29 mouse cellular contexts compared by ENCODE assay signal in the genomic region with DNA sequence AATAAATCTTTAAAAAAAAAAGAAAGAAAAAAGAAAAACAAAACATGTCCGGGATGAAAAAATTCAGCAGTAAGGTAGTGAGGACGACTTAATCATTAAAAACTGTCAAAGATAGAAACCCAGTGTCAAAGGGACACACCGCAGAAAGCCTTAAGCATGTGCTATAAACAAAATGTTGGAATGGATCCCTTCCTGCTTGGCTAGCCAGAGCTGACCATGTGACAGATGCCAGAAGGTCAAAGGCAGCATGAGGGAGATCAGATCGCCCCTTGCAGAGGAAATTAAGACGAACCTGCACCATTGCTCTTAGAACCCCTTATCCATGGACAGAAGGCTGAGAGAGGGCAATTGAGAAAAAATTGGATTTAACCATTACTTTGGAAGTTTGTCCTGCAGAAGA. TPM values are rescaled to one million over a fixed set of nuclear protein-coding genes. Genes with fewer than 3 reads are reported as not detected.
A peak's percentile ranks its signal among the peaks of the same experiment; 100 is the strongest.
DNase-seq lines count a peak whose midpoint lies in the region; ATAC-seq and TF ChIP-seq lines count a peak whose summit lies in the region.
"Had no signal": no experiment of that assay in that cellular context is flagged by ENCODE, and none has a peak within 500 bp of the region (broad histone marks: within the 10 kb centered on the region; RNA-seq: fewer than 3 reads in every experiment).

No protein-coding gene starts in this region.

- H3K9me3 ChIP-seq in lung, embryonic 15.5 days, result no peaks in the 10 kb centered on the region
- H3K9me3 ChIP-seq in kidney, embryonic 16.5 days (ENCODE audit: low read length), result no peaks in the 10 kb centered on the region; the same call in 1 of the 2 replicates
- H3K9me3 ChIP-seq: forebrain, embryonic 12.5 days; heart, embryonic 15.5 days; hindbrain, embryonic 12.5 days; intestine, embryonic 15.5 days; limb, embryonic 13.5 days; midbrain, embryonic 15.5 days; neural tube, embryonic 15.5 days; stomach, embryonic 15.5 days had no signal

- WGBS in lung, embryonic 15.5 days, result 38% methylated on average over 5 of the region's 5 CpGs
- 17% methylated on average over 5 of the region's 5 CpGs for WGBS in kidney, adult 2 months
- WGBS in kidney, embryonic 16.5 days, result 32% methylated on average over 5 of the region's 5 CpGs

- no peak overlapping the region for H3K4me2 ChIP-seq in lung, embryonic 15.5 days
- no peak overlapping the region for H3K4me2 ChIP-seq in kidney, embryonic 16.5 days (replicated peaks; ENCODE audit: low read depth, low read length)
- H3K4me2 ChIP-seq: forebrain, embryonic 12.5 days; heart, embryonic 15.5 days; hindbrain, embryonic 12.5 days; intestine, embryonic 15.5 days; limb, embryonic 13.5 days; liver, embryonic 11.5 days; midbrain, embryonic 15.5 days; neural tube, embryonic 15.5 days; stomach, embryonic 15.5 days had no signal

- ATAC-seq in lung, embryonic 15.5 days (ENCODE audit: borderline replicate concordance, extremely low read depth, low FRiP score, low TSS enrichment), result 0 out of 2 replicates have a peak, but pooled peaks have one; percentile 37
- peak; percentile 57; the same call in 1 of the 2 replicates for ATAC-seq in kidney, embryonic 16.5 days (ENCODE audit: low FRiP score, low TSS enrichment)
- ATAC-seq: forebrain, postnatal 0 days; hindbrain, postnatal 0 days; intestine, embryonic 15.5 days; midbrain, embryonic 15.5 days had no signal

- intact Hi-C loops in left cerebral cortex, postnatal 14 days (cut with DNase I), result no loop called here
- intact Hi-C loops in heart, postnatal 25 days (cut with DNase I), result no loop called here

- no peak overlapping the region for H3K9ac ChIP-seq in lung, embryonic 15.5 days
- no peak overlapping the region for H3K9ac ChIP-seq in kidney, embryonic 16.5 days (replicated peaks; ENCODE audit: low read length)
- H3K9ac ChIP-seq: forebrain, embryonic 12.5 days; forebrain, postnatal 0 days; heart, embryonic 15.5 days; hindbrain, embryonic 12.5 days; intestine, embryonic 15.5 days; limb, embryonic 13.5 days; midbrain, embryonic 15.5 days; neural tube, embryonic 15.5 days; stomach, embryonic 15.5 days had no signal

- H3K27ac ChIP-seq in lung, embryonic 15.5 days, result no peak overlapping the region
- peak overlapping the region; percentile 35; the same call in 1 of the 2 replicates for H3K27ac ChIP-seq in kidney, adult 2 months (ENCODE audit: insufficient read depth, low read depth, low read length)
- no peak overlapping the region for H3K27ac ChIP-seq in kidney, embryonic 16.5 days (ENCODE audit: low read length)
- H3K27ac ChIP-seq: forebrain, embryonic 12.5 days; heart, embryonic 15.5 days; hindbrain, embryonic 12.5 days; hindbrain, postnatal 0 days; intestine, embryonic 15.5 days; left cerebral cortex, adult 2 months; limb, embryonic 13.5 days; midbrain, embryonic 15.5 days; neural tube, embryonic 15.5 days; stomach, embryonic 15.5 days had no signal

- no peaks in the 10 kb centered on the region for H3K36me3 ChIP-seq in lung, embryonic 15.5 days
- H3K36me3 ChIP-seq in kidney, adult 2 months (ENCODE audit: control insufficient read depth, insufficient read depth, low read length), result no peaks in the 10 kb centered on the region
- H3K36me3 ChIP-seq in kidney, embryonic 16.5 days (ENCODE audit: insufficient read depth, low read length), result no peaks in the 10 kb centered on the region
- H3K36me3 ChIP-seq: forebrain, embryonic 12.5 days; heart, embryonic 15.5 days; hindbrain, embryonic 12.5 days; intestine, embryonic 15.5 days; limb, embryonic 13.5 days; midbrain, embryonic 15.5 days; neural tube, embryonic 15.5 days; stomach, embryonic 15.5 days had no signal

- no peak for TF ChIP-seq CTCF in kidney, adult 2 months (conservative IDR thresholded peaks at IDR 0.05; ENCODE audit: insufficient read depth, insufficient read length, low read depth, low read length)

- no peak for DNase-seq in lung, postnatal 4 days
- peak; percentile 67 for DNase-seq in kidney, adult 2 months
- DNase-seq in kidney, postnatal 36 days, result peak; percentile 44 to 47
- no peak for DNase-seq in left cerebral cortex, postnatal 14 days (ENCODE audit: low spot score in 2 of 2)
- DNase-seq in heart, postnatal 25 days (ENCODE audit: low spot score), result no peak
- no peak for DNase-seq in left cerebral cortex, adult 18-20 months (ENCODE audit: low spot score in 2 of 2)
- DNase-seq: adrenal gland, postnatal 25 days; B cell, adult 2 months; cerebellum, adult 8-10 months; forebrain, postnatal 0 days; gastrocnemius, postnatal 10 days; heart, postnatal 36 days; retina, postnatal 1 day; right cerebral cortex, postnatal 14 days had no signal

- no peak for TF ChIP-seq POLR2A in kidney, adult 2 months (IDR thresholded peaks at IDR 0.05; ENCODE audit: low read depth, low read length)

- H3K4me3 ChIP-seq in lung, embryonic 15.5 days, result no peak overlapping the region
- H3K4me3 ChIP-seq in kidney, adult 2 months (ENCODE audit: insufficient read depth, low read depth, low read length), result no peak overlapping the region
- H3K4me3 ChIP-seq in kidney, embryonic 16.5 days (ENCODE audit: low read length), result no peak overlapping the region
- H3K4me3 ChIP-seq: erythroblast, embryonic 14.5 days; forebrain, embryonic 12.5 days; heart, embryonic 15.5 days; hindbrain, embryonic 12.5 days; intestine, embryonic 15.5 days; left cerebral cortex, adult 2 months; limb, embryonic 13.5 days; midbrain, embryonic 15.5 days; neural tube, embryonic 15.5 days; stomach, embryonic 15.5 days had no signal

- H3K27me3 ChIP-seq in lung, embryonic 15.5 days, result no peaks in the 10 kb centered on the region
- H3K27me3 ChIP-seq in kidney, adult 2 months (replicated peaks; ENCODE audit: control insufficient read depth, insufficient read depth, low read length), result no peaks in the 10 kb centered on the region
- no peaks in the 10 kb centered on the region for H3K27me3 ChIP-seq in kidney, embryonic 16.5 days (ENCODE audit: insufficient read depth, low read length)
- H3K27me3 ChIP-seq: forebrain, embryonic 12.5 days; heart, embryonic 15.5 days; hindbrain, embryonic 12.5 days; intestine, embryonic 15.5 days; midbrain, embryonic 15.5 days; neural tube, embryonic 15.5 days; stomach, embryonic 15.5 days had no signal

- H3K4me1 ChIP-seq in lung, embryonic 15.5 days, result peaks cover 9% of the 10 kb centered on the region
- no peaks in the 10 kb centered on the region for H3K4me1 ChIP-seq in kidney, adult 2 months (ENCODE audit: control insufficient read depth, insufficient read depth, low read length)
- peaks cover 9% of the 10 kb centered on the region; the same call in 1 of the 2 replicates for H3K4me1 ChIP-seq in kidney, embryonic 16.5 days (ENCODE audit: insufficient read depth, low read length)
- H3K4me1 ChIP-seq: forebrain, embryonic 12.5 days; hindbrain, embryonic 12.5 days; intestine, embryonic 15.5 days; limb, embryonic 13.5 days; midbrain, embryonic 15.5 days; neural tube, embryonic 15.5 days had no signal

RNA-seq across cellular contexts. Expression of a gene that starts 5.8 kb away (rescaled TPM):
- 0.31 and 0.51 TPM in 2 replicates for polyA plus RNA-seq in lung, embryonic 15.5 days (2015; fragmentation: Nextera tagmentation; extraction: Ambion mirVana)
- polyA plus RNA-seq in kidney, adult 2 months (2012; rRNA removed), result 19.2 and 20.2 TPM in 2 replicates
- 1.0 and 1.7 TPM in 2 replicates for polyA plus RNA-seq in kidney, embryonic 16.5 days (2015; fragmentation: Nextera tagmentation; extraction: Ambion mirVana)
- total RNA-seq in left cerebral cortex, postnatal 14 days (2021), result under 1 TPM; 0.53 to 0.93 TPM
- total RNA-seq in heart, postnatal 25 days (2021), result 1 to 10 TPM; 1.3 TPM
- total RNA-seq in left cerebral cortex, adult 18-20 months (2021), result 1 to 10 TPM in 1 of 2 experiments, under 1 TPM in 1; 0.61 to 1.0 TPM
- total RNA-seq: common myeloid progenitor, adult 5-6 weeks; hindbrain, postnatal 0 days had no signal
- polyA plus RNA-seq: erythroblast, embryonic 14.5 days; forebrain, embryonic 12.5 days had no signal

RNA-seq across cellular contexts. Expression of a gene that starts 12.2 kb away (rescaled TPM):
- polyA plus RNA-seq in lung, embryonic 15.5 days (2015; fragmentation: Nextera tagmentation; extraction: Ambion mirVana), result 21.7 and 22.5 TPM in 2 replicates
- polyA plus RNA-seq in kidney, adult 2 months (2012; rRNA removed), result 15.4 and 20.7 TPM in 2 replicates
- polyA plus RNA-seq in kidney, embryonic 16.5 days (2015; fragmentation: Nextera tagmentation; extraction: Ambion mirVana), result 45.7 and 58.1 TPM in 2 replicates
- 10 to 100 TPM; 10.9 to 15.2 TPM for total RNA-seq in left cerebral cortex, postnatal 14 days (2021)
- under 1 TPM; 0.25 to 0.55 TPM for total RNA-seq in heart, postnatal 25 days (2021)
- 1 to 10 TPM; 6.3 to 7.0 TPM for total RNA-seq in left cerebral cortex, adult 18-20 months (2021)
- polyA plus RNA-seq: erythroblast, embryonic 14.5 days had no signal

RNA-seq across cellular contexts. Expression of a gene that starts 30.5 kb away (rescaled TPM):
- 541 and 580 TPM in 2 replicates for polyA plus RNA-seq in lung, embryonic 15.5 days (2015; fragmentation: Nextera tagmentation; extraction: Ambion mirVana)
- polyA plus RNA-seq in kidney, adult 2 months (2012; rRNA removed), result 202 and 286 TPM in 2 replicates
- 280 and 282 TPM in 2 replicates for polyA plus RNA-seq in kidney, embryonic 16.5 days (2015; fragmentation: Nextera tagmentation; extraction: Ambion mirVana)
- total RNA-seq in left cerebral cortex, postnatal 14 days (2021), result 10 to 100 TPM; 12.3 to 15.1 TPM
- total RNA-seq in heart, postnatal 25 days (2021), result 10 to 100 TPM; 75.4 to 87.9 TPM
- 10 to 100 TPM in 1 of 2 experiments, 1 to 10 TPM in 1; 8.2 to 12.3 TPM for total RNA-seq in left cerebral cortex, adult 18-20 months (2021)

RNA-seq across cellular contexts. Expression of a gene that starts 51.2 kb away (rescaled TPM):
- polyA plus RNA-seq in lung, embryonic 15.5 days (2015; fragmentation: Nextera tagmentation; extraction: Ambion mirVana), result 8.1 and 10.7 TPM in 2 replicates
- 0.33 and 0.79 TPM in 2 replicates for polyA plus RNA-seq in kidney, adult 2 months (2012; rRNA removed)
- polyA plus RNA-seq in kidney, embryonic 16.5 days (2015; fragmentation: Nextera tagmentation; extraction: Ambion mirVana), result 1.9 and 2.5 TPM in 2 replicates
- 1 to 10 TPM; 3.6 to 3.7 TPM for total RNA-seq in left cerebral cortex, postnatal 14 days (2021)
- total RNA-seq in heart, postnatal 25 days (2021), result under 1 TPM; 0.34 to 0.39 TPM
- 1 to 10 TPM; 2.9 to 4.2 TPM for total RNA-seq in left cerebral cortex, adult 18-20 months (2021)

Comparison
In these comparisons a context has a peak if more than half of its experiments do, and no peak if none do; other contexts are left out.
1. DNase-seq: peak in kidney, adult 2 months (single experiment) and kidney, postnatal 36 days (2 of 2); none in lung, postnatal 4 days (0 of 2), left cerebral cortex, postnatal 14 days (0 of 2), heart, postnatal 25 days (single experiment) and left cerebral cortex, adult 18-20 months (0 of 2).
2. RNA of a gene that starts 12.2 kb away (total RNA-seq): 10.9 to 15.2 TPM in left cerebral cortex, postnatal 14 days and 6.3 to 7.0 TPM in left cerebral cortex, adult 18-20 months; 0.25 to 0.55 TPM in heart, postnatal 25 days; every median in the first group is over 4 times any median in the second.
3. RNA of a gene that starts 30.5 kb away (total RNA-seq): 75.4 to 87.9 TPM in heart, postnatal 25 days; 12.3 to 15.1 TPM in left cerebral cortex, postnatal 14 days and 8.2 to 12.3 TPM in left cerebral cortex, adult 18-20 months; every median in the first group is over 4 times any median in the second.